Mouse (Mus musculus): ENCODE measurements around the gene Prune2. TPM values are rescaled to one million over a fixed set of nuclear protein-coding genes. Genes with fewer than 3 reads are reported as not detected.
"Not testable (repeated sequence)": the region's sequence is repeated elsewhere in the genome, so short reads cannot be mapped to it uniquely, and the experiment has no call there.

The Prune2 gene
- polyA plus RNA-seq, 1 experiment, result 1.5 TPM

GRCm38 (mm10) chr19:17153911-17154639 is 198.2 kb downstream of the Prune2 start:
- no peak overlapping the region for H3K4me3 ChIP-seq (replicated peaks; ENCODE audit: extremely low read depth, low read depth, low read length)
- H3K4me1 ChIP-seq (ENCODE audit: control insufficient read depth, insufficient read depth, low read length), result no peaks in the 10 kb centered on the region
- WGBS, result 75% methylated on average over 11 of the region's 11 CpGs
- no peak for DNase-seq
- TF ChIP-seq CTCF (IDR thresholded peaks at IDR 0.05; ENCODE audit: insufficient read depth, low read length), result no peak
- no peak for TF ChIP-seq POLR2A (IDR thresholded peaks at IDR 0.05; ENCODE audit: borderline replicate concordance, extremely low read depth, low read depth, low read length)

DNA sequence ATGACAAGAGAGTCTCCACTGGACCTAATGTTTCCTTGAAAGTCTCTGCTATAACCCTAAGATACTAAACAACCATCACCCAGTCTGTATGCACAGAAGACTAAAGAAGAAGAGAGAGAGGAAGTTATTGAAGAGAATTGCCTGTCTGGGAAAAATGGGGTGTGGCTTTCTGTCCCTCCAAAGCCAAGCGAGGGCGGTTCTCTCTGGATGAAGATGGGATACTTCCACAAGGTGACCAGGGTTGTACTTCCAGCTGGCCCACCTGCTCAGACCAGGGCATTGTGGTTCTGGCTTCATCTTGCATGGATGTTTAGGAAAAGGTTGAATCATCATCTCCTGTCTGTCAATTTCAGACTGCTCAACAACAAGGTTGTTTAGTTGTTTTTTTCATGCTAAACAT is 199.3 kb downstream of the Prune2 start:
- no peak for DNase-seq
- TF ChIP-seq POLR2A (IDR thresholded peaks at IDR 0.05; ENCODE audit: borderline replicate concordance, extremely low read depth, low read depth, low read length), result no peak
- no peak for TF ChIP-seq CTCF (IDR thresholded peaks at IDR 0.05; ENCODE audit: insufficient read depth, low read length)
- 84% methylated on average over 2 of the region's 2 CpGs for WGBS
- H3K4me1 ChIP-seq (ENCODE audit: control insufficient read depth, insufficient read depth, low read length), result no peaks in the 10 kb centered on the region
- no peak overlapping the region for H3K4me3 ChIP-seq (replicated peaks; ENCODE audit: extremely low read depth, low read depth, low read length)

DNA sequence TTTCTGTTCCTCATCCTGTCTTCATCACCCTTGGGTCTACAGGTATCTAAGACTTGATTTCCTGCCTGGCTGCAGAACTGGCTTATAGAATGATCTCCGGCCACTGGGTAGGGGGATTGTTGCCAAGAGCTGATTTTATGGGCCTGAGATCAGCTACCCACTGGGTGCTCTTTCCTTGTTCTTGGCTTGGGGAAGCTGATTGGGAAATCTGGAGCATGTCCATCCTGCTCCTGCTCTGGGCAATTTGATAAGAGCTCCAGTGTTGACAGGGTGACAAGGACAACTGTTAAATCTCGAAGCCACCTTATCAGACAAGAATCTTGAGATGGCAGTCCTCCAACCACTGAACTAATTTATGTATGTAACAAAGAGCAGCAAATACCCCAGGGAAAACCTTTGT is 203.8 kb downstream of the Prune2 start:
- WGBS, result 30% methylated on average over 2 of the region's 2 CpGs
- no peak for TF ChIP-seq POLR2A (IDR thresholded peaks at IDR 0.05; ENCODE audit: borderline replicate concordance, extremely low read depth, low read depth, low read length)
- TF ChIP-seq CTCF (IDR thresholded peaks at IDR 0.05; ENCODE audit: insufficient read depth, low read length), result no peak
- Histone ChIP-seq H3K4me1 (ENCODE audit: control insufficient read depth, insufficient read depth, low read length) (0 out of 2 replicates have a peak, but pooled peaks cover 3% of the 10 kb centered on the region), H3K4me3 (replicated peaks; ENCODE audit: extremely low read depth, low read depth, low read length) (no peak overlapping the region)
- no peak for DNase-seq

GRCm38 (mm10) chr19:17160231-17160630 is 204.3 kb downstream of the Prune2 start:
- no peak for TF ChIP-seq CTCF (IDR thresholded peaks at IDR 0.05; ENCODE audit: insufficient read depth, low read length)
- no peak for TF ChIP-seq POLR2A (IDR thresholded peaks at IDR 0.05; ENCODE audit: borderline replicate concordance, extremely low read depth, low read depth, low read length)
- Histone ChIP-seq H3K4me3 (replicated peaks; ENCODE audit: extremely low read depth, low read depth, low read length) (no peak overlapping the region), H3K4me1 (ENCODE audit: control insufficient read depth, insufficient read depth, low read length) (0 out of 2 replicates have a peak, but pooled peaks cover 3% of the 10 kb centered on the region)
- DNase-seq, result no peak
- 61% methylated on average over 2 of the region's 2 CpGs for WGBS

DNA sequence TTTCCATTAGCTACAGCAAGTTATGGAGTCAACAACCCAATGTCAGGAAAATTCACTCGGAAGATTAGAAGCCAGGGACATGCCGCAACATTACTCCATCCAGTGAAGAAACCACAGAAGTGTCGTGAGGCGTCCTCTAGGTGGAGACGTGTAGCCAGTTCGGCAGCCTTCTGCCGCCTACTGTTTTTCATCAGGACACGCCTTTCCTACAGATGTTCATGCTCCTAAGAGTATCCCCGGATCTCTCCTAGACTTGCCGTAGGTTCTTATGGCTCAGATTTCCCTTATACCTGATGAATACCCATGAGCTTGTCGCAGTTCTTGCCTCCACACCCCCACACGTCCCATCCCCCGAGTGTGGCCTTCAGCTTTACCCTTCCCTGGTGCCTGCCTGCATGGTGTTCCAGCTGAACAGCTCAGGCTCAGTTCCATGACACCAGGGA is 207.6 kb downstream of the Prune2 start:
- Histone ChIP-seq H3K4me3 (replicated peaks; ENCODE audit: extremely low read depth, low read depth, low read length) (no peak overlapping the region), H3K4me1 (ENCODE audit: control insufficient read depth, insufficient read depth, low read length) (0 out of 2 replicates have a peak, but pooled peaks cover 3% of the 10 kb centered on the region)
- 12% methylated on average over 13 of the region's 13 CpGs for WGBS
- DNase-seq, result peak; percentile 7
- TF ChIP-seq CTCF (IDR thresholded peaks at IDR 0.05; ENCODE audit: insufficient read depth, low read length) (peak; percentile 73), POLR2A (IDR thresholded peaks at IDR 0.05; ENCODE audit: borderline replicate concordance, extremely low read depth, low read depth, low read length) (no peak)

GRCm38 (mm10) chr19:17166288-17166687 is 210.4 kb downstream of the Prune2 start:
- TF ChIP-seq CTCF (IDR thresholded peaks at IDR 0.05; ENCODE audit: insufficient read depth, low read length), result no peak
- TF ChIP-seq POLR2A (IDR thresholded peaks at IDR 0.05; ENCODE audit: borderline replicate concordance, extremely low read depth, low read depth, low read length), result no peak
- H3K4me3 ChIP-seq (replicated peaks; ENCODE audit: extremely low read depth, low read depth, low read length), result no peak overlapping the region
- WGBS, result 75% methylated on average over 7 of the region's 7 CpGs
- H3K4me1 ChIP-seq (ENCODE audit: control insufficient read depth, insufficient read depth, low read length), result 0 out of 2 replicates have a peak, but pooled peaks cover 3% of the 10 kb centered on the region
- no peak for DNase-seq

DNA sequence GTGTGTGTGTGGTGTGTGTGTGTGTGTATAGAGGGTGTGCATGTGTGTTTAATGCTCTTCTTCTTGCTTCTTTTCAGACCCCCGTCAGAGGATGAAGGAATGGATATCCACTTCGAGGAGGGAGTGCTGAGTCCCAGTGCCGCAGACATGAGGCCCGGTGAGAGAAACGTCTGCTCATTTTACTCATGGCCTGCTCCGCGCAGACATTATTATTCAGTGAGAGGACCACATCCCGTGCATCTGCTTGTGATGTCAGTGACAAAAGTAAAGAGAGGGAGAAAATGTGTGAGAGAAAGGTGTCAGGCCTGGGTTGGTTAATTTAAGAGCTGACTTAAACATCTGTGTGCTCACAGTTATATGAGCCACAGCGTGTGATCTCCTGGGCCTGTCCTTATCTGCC is 212.3 kb downstream of the Prune2 start:
- TF ChIP-seq CTCF (IDR thresholded peaks at IDR 0.05; ENCODE audit: insufficient read depth, low read length), result no peak
- TF ChIP-seq POLR2A (IDR thresholded peaks at IDR 0.05; ENCODE audit: borderline replicate concordance, extremely low read depth, low read depth, low read length), result no peak
- DNase-seq, result no peak
- Histone ChIP-seq H3K4me3 (replicated peaks; ENCODE audit: extremely low read depth, low read depth, low read length) (no peak overlapping the region), H3K4me1 (ENCODE audit: control insufficient read depth, insufficient read depth, low read length) (0 out of 2 replicates have a peak, but pooled peaks cover 3% of the 10 kb centered on the region)
- WGBS, result 76% methylated on average over 9 of the region's 9 CpGs

DNA sequence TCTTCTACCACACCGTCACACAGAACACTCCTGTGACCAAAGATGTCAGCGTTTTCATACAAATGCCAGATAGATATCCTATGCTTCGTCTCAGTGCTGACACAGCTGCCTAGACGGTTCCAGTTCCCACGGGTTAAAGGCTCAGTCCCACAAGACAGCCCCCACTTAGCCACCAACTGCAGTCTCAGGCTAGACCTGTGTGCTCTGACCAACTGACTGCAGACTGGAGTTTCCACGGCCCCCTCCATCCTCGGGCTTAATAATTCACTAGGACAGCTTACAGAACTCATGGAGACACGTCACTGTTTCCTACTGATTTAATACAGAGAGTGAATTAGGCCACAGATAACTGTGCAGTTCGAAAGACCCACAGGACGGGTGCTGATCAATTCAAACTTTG is 213.8 kb downstream of the Prune2 start:
- TF ChIP-seq CTCF (IDR thresholded peaks at IDR 0.05; ENCODE audit: insufficient read depth, low read length) (no peak), POLR2A (IDR thresholded peaks at IDR 0.05; ENCODE audit: borderline replicate concordance, extremely low read depth, low read depth, low read length) (no peak)
- WGBS, result 73% methylated on average over 10 of the region's 10 CpGs
- DNase-seq, result no peak
- Histone ChIP-seq H3K4me1 (ENCODE audit: control insufficient read depth, insufficient read depth, low read length) (no peaks in the 10 kb centered on the region), H3K4me3 (replicated peaks; ENCODE audit: extremely low read depth, low read depth, low read length) (no peak overlapping the region)

DNA sequence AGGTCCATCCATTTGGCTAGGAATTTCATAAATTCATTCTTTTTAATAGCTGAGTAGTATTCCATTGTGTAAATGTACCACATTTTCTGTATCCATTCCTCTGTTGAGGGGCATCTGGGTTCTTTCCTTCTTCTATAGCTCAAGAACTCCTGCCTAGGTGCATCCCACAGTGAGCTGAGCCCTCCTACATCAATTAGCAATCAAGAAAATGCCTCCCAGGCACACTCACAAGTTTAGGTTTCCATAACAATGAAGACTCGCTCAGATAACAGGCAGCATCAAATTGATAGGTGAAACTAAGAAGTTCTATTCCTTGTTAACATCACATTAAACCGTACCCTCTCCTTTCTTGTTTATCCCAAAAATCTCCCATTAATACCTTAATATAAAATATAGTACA is 218.6 kb downstream of the Prune2 start:
- H3K4me1 ChIP-seq (ENCODE audit: control insufficient read depth, insufficient read depth, low read length); DNase-seq; H3K4me3 ChIP-seq (replicated peaks; ENCODE audit: extremely low read depth, low read depth, low read length): not testable (repeated sequence)
- 88% methylated on average over 2 of the region's 2 CpGs for WGBS

GRCm38 (mm10) chr19:17180506-17180905 is 224.6 kb downstream of the Prune2 start:
- Histone ChIP-seq H3K4me3 (replicated peaks; ENCODE audit: extremely low read depth, low read depth, low read length) (no peak overlapping the region), H3K4me1 (ENCODE audit: control insufficient read depth, insufficient read depth, low read length) (no peaks in the 10 kb centered on the region)
- 50% methylated on average over 4 of the region's 4 CpGs for WGBS
- DNase-seq, result no peak
- no peak for TF ChIP-seq POLR2A (IDR thresholded peaks at IDR 0.05; ENCODE audit: borderline replicate concordance, extremely low read depth, low read depth, low read length)
- no peak for TF ChIP-seq CTCF (IDR thresholded peaks at IDR 0.05; ENCODE audit: insufficient read depth, low read length)
